Mouse (Mus musculus) frontal cortex, postnatal 36 days (tissue): ENCODE data around the gene Gm10490.

Experiments used
- DNase-seq, 2 experiments: peaks; one replicate each; pipeline ENCODE4 v3.0.0; 2022; ENCODE audit warnings: low spot score in 2 of 2

Gene Gm10490

GRCm38 (mm10) chrX:7926266-7926665 is 16.9 kb downstream of the Gm10490 start:
- no peak for DNase-seq

DNA sequence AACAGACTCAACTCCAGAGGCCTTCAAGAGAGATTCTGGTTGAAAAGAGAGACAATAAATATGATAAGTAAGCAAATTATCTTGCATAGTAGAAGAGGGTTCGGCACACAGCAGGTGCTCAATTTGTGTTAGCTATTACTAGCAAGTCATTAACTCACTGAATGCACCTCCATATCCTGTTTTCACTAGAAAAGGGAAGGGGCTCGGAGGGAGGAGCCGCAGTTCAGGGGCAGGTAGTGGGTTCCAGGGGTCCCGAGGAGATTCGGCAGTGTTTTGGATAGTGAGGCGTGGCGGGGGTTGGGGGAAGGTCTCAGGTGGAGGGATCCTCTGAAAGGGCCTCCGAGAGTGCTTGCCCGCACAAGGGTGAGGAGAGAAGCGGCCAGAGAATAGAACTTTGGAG is 17.8 kb downstream of the Gm10490 start:
- DNase-seq: no peak

- DNase-seq: no peak
These were observed 19.0 kb downstream of the Gm10490 start, which contains the start of gene Eras for GRCm38 (mm10) chrX:7928270-7928790. Gene Eras, minus strand, starts transcription at chrX:7928607.

DNA sequence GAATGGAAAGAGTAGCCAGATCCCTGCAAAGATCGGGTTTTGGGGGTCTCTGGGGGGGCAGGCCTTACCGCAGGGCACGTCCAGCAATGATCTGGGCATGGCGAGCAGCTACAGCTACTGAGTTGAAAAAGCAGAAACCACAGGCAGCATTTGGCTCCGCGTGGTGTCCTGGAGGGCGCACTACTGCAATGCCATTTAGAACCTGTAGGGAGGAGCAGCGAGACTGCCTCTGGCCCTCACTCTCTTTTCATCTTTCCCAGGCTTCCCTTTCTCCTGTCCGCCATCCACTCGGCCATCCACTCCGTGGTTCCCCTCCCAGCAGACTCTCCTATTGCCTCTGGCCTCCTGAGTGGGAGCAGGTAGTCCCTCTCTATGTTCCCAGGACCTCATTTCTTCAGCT is 27.5 kb downstream of the Gm10490 start:
- no peak for DNase-seq

DNA sequence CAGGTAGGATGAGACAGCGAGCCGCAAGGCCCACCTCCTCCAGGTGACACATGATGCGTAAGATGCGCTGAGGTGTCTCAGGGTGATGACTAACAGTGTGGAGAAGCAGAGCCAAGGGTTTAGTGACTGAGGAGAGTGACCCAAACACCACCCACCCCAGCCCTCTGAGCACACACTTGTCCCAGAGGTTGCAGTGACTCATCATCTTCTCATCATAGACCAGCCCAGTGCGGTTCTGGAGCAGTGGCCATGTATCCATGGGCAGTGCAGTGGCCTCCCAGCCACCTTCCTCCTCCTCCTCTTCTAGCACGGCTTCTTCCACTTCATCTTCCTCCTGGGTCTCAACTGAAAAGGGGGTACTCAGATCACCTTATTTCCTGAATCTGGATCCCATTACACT is 28.3 kb downstream of the Gm10490 start:
- DNase-seq: no peak

DNA sequence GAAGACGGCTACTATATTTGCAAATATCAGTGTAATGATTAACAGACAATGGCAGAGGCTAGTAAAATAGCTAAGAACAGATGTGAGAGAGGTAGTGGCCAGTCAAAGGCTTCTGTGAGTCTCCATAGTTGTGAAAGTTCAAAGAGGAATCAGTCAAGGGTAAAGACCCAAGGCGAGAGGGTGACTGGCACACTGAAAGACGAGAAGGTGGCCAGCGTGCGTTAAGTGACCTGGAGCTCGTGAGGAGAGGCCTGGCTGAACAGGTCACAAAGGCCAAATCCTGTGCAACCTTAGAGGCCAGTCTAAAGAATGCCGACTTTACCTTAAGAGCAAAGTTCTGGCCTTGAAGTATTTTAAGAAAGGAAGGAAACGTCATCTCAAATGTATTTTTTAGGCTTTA is 36.3 kb downstream of the Gm10490 start:
- no peak for DNase-seq

GRCm38 (mm10) chrX:7947108-7947899 is 38.0 kb downstream of the Gm10490 start, which contains the start of gene Hdac6:
Gene Hdac6, minus strand, starts transcription at chrX:7947889.
- DNase-seq: no peak

GRCm38 (mm10) chrX:7947900-7948492 is 38.7 kb downstream of the Gm10490 start:
- DNase-seq: peak; percentile 90 to 95

DNA sequence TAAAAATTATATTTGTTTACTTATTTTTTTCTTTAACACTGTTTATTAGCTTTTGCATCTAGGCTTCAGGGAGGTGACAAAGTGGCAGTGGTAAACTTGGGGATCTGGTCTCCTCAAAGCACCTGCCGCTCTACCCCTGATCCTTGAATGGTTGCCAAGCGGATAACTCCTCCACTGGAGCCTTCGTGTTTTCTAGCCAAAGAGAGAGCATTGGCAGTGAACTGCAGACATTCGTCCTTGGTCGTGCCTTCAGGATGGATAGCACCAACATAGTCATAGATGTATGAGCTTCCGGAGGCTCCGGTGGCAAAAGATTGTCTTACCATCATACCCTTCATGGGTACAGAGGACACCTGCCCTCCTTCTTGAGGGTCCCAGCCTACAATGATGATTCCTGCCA is 40.7 kb downstream of the Gm10490 start:
- DNase-seq: no peak

DNA sequence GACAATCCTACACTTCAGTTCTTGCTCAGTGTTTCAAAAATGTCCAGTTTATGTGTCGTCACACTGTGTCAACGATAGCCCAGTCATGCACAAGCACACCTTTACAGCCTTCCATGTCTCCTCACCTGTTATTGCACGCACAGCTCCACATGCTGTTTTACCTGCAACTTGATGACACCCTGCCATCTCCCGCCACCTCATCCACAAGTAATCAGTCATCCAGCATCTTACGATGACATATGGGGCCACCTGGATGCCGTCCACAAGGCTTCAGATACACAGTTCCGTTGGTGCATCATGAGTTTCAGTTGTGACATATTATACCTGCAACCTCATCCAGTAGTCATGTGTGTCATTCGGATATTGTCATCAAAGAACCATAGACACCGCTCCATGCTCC is 49.5 kb downstream of the Gm10490 start:
- no peak for DNase-seq
